Mouse (Mus musculus) hindbrain, embryonic 14.5 days (tissue): ENCODE results near the gene Usp22. TPM values are rescaled to one million over a fixed set of nuclear protein-coding genes. Genes with fewer than 3 reads are reported as not detected.

Experiments used
- ATAC-seq: fragments of 200-750 bp; cut with Nextera tagmentation; 2 replicates; pipeline ENCODE4 v1.8.0; 2017; ENCODE audit warnings: moderate number of reproducible peaks, mild to moderate bottlenecking, moderate TSS enrichment, moderate library complexity; ENCODE audit not compliant: low FRiP score
- DNase-seq: peaks from one replicate; pipeline ENCODE4 v3.0.0-alpha.2; 2015; ENCODE audit warnings: low spot score
- H3K27ac ChIP-seq: fragments of 300-500 bp; sonication (generic); 2 replicates; pipeline ENCODE4 v1.5.1; 2014; ENCODE audit warnings: mild to moderate bottlenecking, moderate library complexity
- H3K27me3 ChIP-seq: fragments of 300-500 bp; sonication (generic); 2 replicates; pipeline ENCODE4 v1.6.1; 2014; ENCODE audit warnings: mild to moderate bottlenecking, low read length, mixed read lengths; ENCODE audit not compliant: control insufficient read depth, insufficient read depth
- H3K36me3 ChIP-seq: fragments of 300-500 bp; sonication (generic); replicated peaks from 2 replicates; pipeline ENCODE4 v1.6.1; 2014; ENCODE audit not compliant: control insufficient read depth, insufficient read depth
- H3K4me1 ChIP-seq: fragments of 300-500 bp; sonication (generic); replicated peaks from 2 replicates; pipeline ENCODE4 v1.6.1; 2014; ENCODE audit warnings: antibody characterized with exemption, low read length, mixed read lengths; ENCODE audit not compliant: control insufficient read depth, insufficient read depth
- H3K4me2 ChIP-seq: fragments of 300-500 bp; sonication (generic); replicated peaks from 2 replicates; pipeline ENCODE4 v1.6.1; 2014; ENCODE audit warnings: mild to moderate bottlenecking, moderate library complexity
- H3K4me3 ChIP-seq: fragments of 300-500 bp; sonication (generic); replicated peaks from 2 replicates; pipeline ENCODE4 v1.5.1; 2014; ENCODE audit warnings: mild to moderate bottlenecking, low read length
- H3K9ac ChIP-seq: fragments of 300-500 bp; sonication (generic); 2 replicates; pipeline ENCODE4 v1.6.1; 2014
- H3K9me3 ChIP-seq: fragments of 300-500 bp; sonication (generic); 2 replicates; pipeline ENCODE4 v1.6.1; 2016; ENCODE audit warnings: low read length; ENCODE audit not compliant: control insufficient read depth
- WGBS: fragments of 180-500 bp; shearing (Covaris S2); extraction: QIAGEN DNeasy Blood & Tissue Kit; methylation state at CpG from one replicate; pipeline ENCODE4 v1.1.7; 2014; 5-methylcytosine and 5-hydroxymethylcytosine counted together
- polyA plus RNA-seq: library from polyadenylated mRNA; unstranded; fragments of >200 nt; fragmentation: Nextera tagmentation; extraction: Ambion mirVana; gene quantifications from 2 replicates; pipeline ENCODE4 v1.2.1, GENCODE M21; 2014

The Usp22 gene
- polyA plus RNA-seq, 1 experiment from 2014 or later: 473 TPM

GRCm38 (mm10) chr11:61104241-61104901 is 70.5 kb downstream of the Usp22 start:
- Histone ChIP-seq H3K9ac (0 out of 2 replicates have a peak overlapping the region, but pooled peaks have one; percentile 7), H3K27ac (no peak overlapping the region), H3K9me3 (no peaks in the 10 kb centered on the region), H3K4me1 (no peaks in the 10 kb centered on the region), H3K4me2 (peak overlapping the region; percentile 21; the same call in 1 of the 2 replicates), H3K27me3 (no peaks in the 10 kb centered on the region), H3K4me3 (no peak overlapping the region), H3K36me3 (no peaks in the 10 kb centered on the region)
- ATAC-seq (peak; percentile 80; the same call in 1 of the 2 replicates), DNase-seq (peak; percentile 96)
- WGBS: 14% methylated on average over 20 of the region's 20 CpGs

DNA sequence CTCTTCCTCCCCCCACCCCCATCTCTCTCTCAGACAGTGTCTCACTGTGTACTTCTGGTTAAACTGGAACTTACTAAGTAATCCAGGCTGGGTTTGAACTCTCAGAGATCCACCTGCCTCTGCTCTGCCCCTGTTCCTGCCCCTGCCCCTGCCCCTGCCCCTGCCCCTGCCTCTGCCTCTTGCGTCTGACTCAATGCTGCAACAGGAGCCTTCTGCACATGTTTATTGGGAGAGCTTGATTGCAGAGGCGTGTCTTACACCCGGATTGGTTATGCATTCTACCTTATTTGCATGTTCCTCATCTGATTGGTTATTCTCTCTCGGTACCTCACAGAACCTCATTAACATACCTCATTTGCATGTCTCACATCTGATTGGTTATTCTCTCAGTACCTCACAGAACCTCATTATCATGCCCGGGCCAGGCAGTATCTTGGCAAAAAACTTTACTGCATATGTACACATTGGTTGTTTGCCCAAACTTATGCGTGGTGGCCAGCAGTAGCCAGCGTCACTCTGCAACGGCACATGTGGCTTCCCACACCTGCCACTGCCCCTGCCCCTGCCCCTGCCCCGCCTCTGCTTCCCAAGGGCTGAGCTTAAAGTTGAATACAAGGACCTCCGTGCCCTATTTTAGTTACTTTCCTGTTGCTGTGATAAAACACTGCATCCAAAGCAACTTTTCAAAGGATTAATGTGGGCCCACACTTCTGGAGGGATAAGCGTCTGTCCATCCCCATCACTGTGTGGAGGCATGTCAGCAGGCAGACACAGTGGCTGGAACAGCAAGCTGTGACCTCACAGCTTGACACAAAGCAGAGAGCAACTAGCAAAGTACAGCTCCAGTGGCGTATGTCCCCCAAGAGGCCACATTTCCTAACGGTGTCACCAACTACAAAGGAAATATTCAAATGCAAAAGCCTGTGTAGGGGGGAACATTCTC is 72.2 kb downstream of the Usp22 start:
- Histone ChIP-seq H3K4me3 (no peak overlapping the region), H3K4me1 (no peaks in the 10 kb centered on the region), H3K4me2 (no peak overlapping the region), H3K9me3 (no peaks in the 10 kb centered on the region), H3K36me3 (no peaks in the 10 kb centered on the region), H3K27ac (no peak overlapping the region), H3K9ac (no peak overlapping the region), H3K27me3 (no peaks in the 10 kb centered on the region)
- DNase-seq: no peak
- WGBS: 47% methylated on average over 12 of the region's 13 CpGs
- no peak for ATAC-seq

Other genes starting within 250 kb of the Usp22 start
- 23.5 and 24.3 TPM in 2 replicates for gene Map2k3, start 243.0 kb downstream of the Usp22 start, polyA plus RNA-seq
- 3.3 and 4.3 TPM in 2 replicates for gene Kcnj12, start 152.5 kb downstream of the Usp22 start, polyA plus RNA-seq
- gene Tnfrsf13b, start 48.3 kb downstream of the Usp22 start, polyA plus RNA-seq: 0.96 and 1.1 TPM in 2 replicates
- 0.16 TPM in 1 of 2 replicates, not detected in the other for gene Aldh3a1, start 32.5 kb upstream of the Usp22 start, polyA plus RNA-seq
- 28.0 and 37.3 TPM in 2 replicates for gene Aldh3a2, start 92.4 kb upstream of the Usp22 start, polyA plus RNA-seq
- 0.08 TPM in 1 of 2 replicates, not detected in the other for gene Slc47a2, start 167.8 kb upstream of the Usp22 start, polyA plus RNA-seq
- 0.13 TPM in 1 of 2 replicates, not detected in the other for gene Slc47a1, start 203.3 kb upstream of the Usp22 start, polyA plus RNA-seq